Mouse (Mus musculus): ENCODE data around the gene Tcstv3. TPM values are rescaled to one million over a fixed set of nuclear protein-coding genes. Genes with fewer than 3 reads are reported as not detected.
"Not testable (repeated sequence)": the region's sequence is repeated elsewhere in the genome, so short reads cannot be mapped to it uniquely, and the experiment has no call there.

Gene Tcstv3
- not detected for total RNA-seq (2022)

GRCm38 (mm10) chr13:120316578-120316977 is at the start of gene Tcstv3:
Gene Tcstv3 (plus strand): TSS chr13:120316878.
- not testable (repeated sequence) for DNase-seq (ENCODE audit: low spot score in 2 of 2)

GRCm38 (mm10) chr13:120277837-120278236 is 38.8 kb upstream of the Tcstv3 start:
- DNase-seq (ENCODE audit: low spot score in 2 of 2): not testable (repeated sequence)

GRCm38 (mm10) chr13:120278784-120279183 is 37.9 kb upstream of the Tcstv3 start:
- DNase-seq (ENCODE audit: low spot score in 2 of 2): no peak

GRCm38 (mm10) chr13:120299324-120299894 is 17.3 kb upstream of the Tcstv3 start:
- no peak for DNase-seq (ENCODE audit: low spot score in 2 of 2)

- DNase-seq (ENCODE audit: low spot score in 2 of 2): no peak
Measured at GRCm38 (mm10) chr13:120299991-120300442, 16.7 kb upstream of the Tcstv3 start, which contains the start of gene BC147527. Gene BC147527 (plus strand): TSS chr13:120300392.

GRCm38 (mm10) chr13:120300853-120301252 is 15.8 kb upstream of the Tcstv3 start:
- DNase-seq (ENCODE audit: low spot score in 2 of 2): no peak

- DNase-seq (ENCODE audit: low spot score in 2 of 2): no peak
Measured at GRCm38 (mm10) chr13:120310749-120311148, 5.9 kb upstream of the Tcstv3 start.

- DNase-seq (ENCODE audit: low spot score in 2 of 2): no peak
Measured at GRCm38 (mm10) chr13:120313584-120313983, 3.1 kb upstream of the Tcstv3 start.

GRCm38 (mm10) chr13:120320183-120320582 is 3.5 kb downstream of the Tcstv3 start:
- DNase-seq (ENCODE audit: low spot score in 2 of 2): no peak

- no peak for DNase-seq (ENCODE audit: low spot score in 2 of 2)
Measured at GRCm38 (mm10) chr13:120320721-120321120, 4.0 kb downstream of the Tcstv3 start.

Other genes with a start within 250 kb of the Tcstv3 start
- gene Gm20767, start 176.6 kb upstream of the Tcstv3 start, total RNA-seq (2022): not detected
- gene Gm21818, start 144.4 kb upstream of the Tcstv3 start, total RNA-seq (2022): not detected
- gene Gm21762, start 100.9 kb upstream of the Tcstv3 start, total RNA-seq (2022): not detected
- not detected for gene Gm21731, start 77.8 kb upstream of the Tcstv3 start, total RNA-seq (2022)
- gene AF067061, start 53.8 kb upstream of the Tcstv3 start, total RNA-seq (2022): not detected
- not detected for gene BC147527, start 16.5 kb upstream of the Tcstv3 start, total RNA-seq (2022)